In the genomic region with DNA sequence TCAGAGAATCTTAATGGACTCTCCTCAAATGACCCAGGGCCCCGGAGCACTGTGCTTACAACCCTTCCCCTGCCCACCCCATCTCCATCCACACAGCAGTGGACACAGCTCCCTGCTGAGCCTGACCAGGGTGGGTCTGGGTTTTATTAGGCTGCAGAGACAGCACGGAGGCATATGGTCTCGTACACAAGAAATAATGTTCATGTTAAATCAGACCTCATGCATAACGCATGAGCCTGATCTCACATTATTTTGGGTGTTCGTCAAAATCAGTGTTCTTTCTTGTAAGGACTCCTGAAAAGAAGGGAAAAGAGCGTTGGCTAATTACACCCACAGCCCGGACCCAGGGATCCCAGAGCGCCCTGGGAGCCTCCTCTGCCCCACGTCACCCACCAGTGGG, we compare ENCODE assay signal across 24 mouse cellular contexts. TPM values are rescaled to one million over a fixed set of nuclear protein-coding genes. Genes with fewer than 3 reads are reported as not detected.
A peak's percentile ranks its signal among the peaks of the same experiment; 100 is the strongest.
DNase-seq lines count a peak whose midpoint lies in the region; ATAC-seq and TF ChIP-seq lines count a peak whose summit lies in the region.
"Had no signal": no experiment of that assay in that cellular context is flagged by ENCODE, and none has a peak within 500 bp of the region (broad histone marks: within the 10 kb centered on the region; RNA-seq: fewer than 3 reads in every experiment).

No protein-coding gene starts in this region.

- H3K27me3 ChIP-seq in forebrain, embryonic 12.5 days = peaks cover 95% of the 10 kb centered on the region
- H3K27me3 ChIP-seq in forebrain, embryonic 11.5 days (ENCODE audit: control insufficient read depth, insufficient read depth, low read length) = peaks cover 52% of the 10 kb centered on the region
- H3K27me3 ChIP-seq in neural tube, embryonic 11.5 days (ENCODE audit: control insufficient read depth, insufficient read depth, low read length) = peaks cover 55% of the 10 kb centered on the region
- peaks cover 15% of the 10 kb centered on the region for H3K27me3 ChIP-seq in midbrain, embryonic 14.5 days (ENCODE audit: control insufficient read depth, insufficient read depth, low read length)
- peaks cover 86% of the 10 kb centered on the region for H3K27me3 ChIP-seq in neural tube, embryonic 15.5 days (replicated peaks)
- H3K27me3 ChIP-seq in kidney, adult 2 months (replicated peaks; ENCODE audit: control insufficient read depth, insufficient read depth, low read length) = peaks cover 4% of the 10 kb centered on the region

- no peak overlapping the region for H3K9ac ChIP-seq in forebrain, embryonic 12.5 days
- H3K9ac ChIP-seq in forebrain, embryonic 11.5 days (ENCODE audit: low read length) = no peak overlapping the region
- H3K9ac ChIP-seq in neural tube, embryonic 11.5 days (ENCODE audit: low read length) = no peak overlapping the region
- no peak overlapping the region for H3K9ac ChIP-seq in midbrain, embryonic 14.5 days (replicated peaks; ENCODE audit: low read length)
- no peak overlapping the region for H3K9ac ChIP-seq in neural tube, embryonic 15.5 days (replicated peaks)
- H3K9ac ChIP-seq: embryonic facial prominence, embryonic 12.5 days; liver, embryonic 13.5 days; lung, embryonic 14.5 days had no signal

- no peak for DNase-seq in forebrain, embryonic 11.5 days (ENCODE audit: low spot score)
- peak; percentile 24 for DNase-seq in neural tube, embryonic 11.5 days (ENCODE audit: low spot score)
- no peak for DNase-seq in neural tube, embryonic 10.5 days (ENCODE audit: extremely low spot score, low spot score)
- DNase-seq in midbrain, embryonic 14.5 days = no peak
- no peak for DNase-seq in kidney, adult 2 months
- DNase-seq in kidney, postnatal 36 days = no peak
- DNase-seq: adrenal gland, postnatal 10 days; cerebellum, adult 9-11 months; heart, adult 11 months; kidney, postnatal 25 days; liver, embryonic 13.5 days; lung, embryonic 14.5 days; right cerebral cortex, postnatal 25 days; spleen, adult 18-20 months had no signal

- H3K36me3 ChIP-seq in forebrain, embryonic 12.5 days (replicated peaks) = no peaks in the 10 kb centered on the region
- no peaks in the 10 kb centered on the region for H3K36me3 ChIP-seq in forebrain, embryonic 11.5 days (ENCODE audit: control insufficient read depth, insufficient read depth, low read length)
- H3K36me3 ChIP-seq in neural tube, embryonic 11.5 days (ENCODE audit: control insufficient read depth, insufficient read depth, low read length) = no peaks in the 10 kb centered on the region
- no peaks in the 10 kb centered on the region for H3K36me3 ChIP-seq in midbrain, embryonic 14.5 days (ENCODE audit: control insufficient read depth, insufficient read depth, low read length)
- no peaks in the 10 kb centered on the region for H3K36me3 ChIP-seq in neural tube, embryonic 15.5 days
- no peaks in the 10 kb centered on the region for H3K36me3 ChIP-seq in kidney, adult 2 months (ENCODE audit: control insufficient read depth, insufficient read depth, low read length)
- H3K36me3 ChIP-seq: embryonic facial prominence, embryonic 12.5 days; liver, embryonic 13.5 days had no signal

- WGBS in forebrain, embryonic 12.5 days = 44% methylated on average over 9 of the region's 9 CpGs
- WGBS in forebrain, embryonic 11.5 days = 56% methylated on average over 9 of the region's 9 CpGs
- WGBS in neural tube, embryonic 11.5 days = 51% methylated on average over 9 of the region's 9 CpGs
- WGBS in midbrain, embryonic 14.5 days = 45% methylated on average over 9 of the region's 9 CpGs
- 34% methylated on average over 9 of the region's 9 CpGs for WGBS in neural tube, embryonic 15.5 days
- WGBS in kidney, adult 2 months = 65% methylated on average over 9 of the region's 9 CpGs

- no peak for TF ChIP-seq CTCF in kidney, adult 2 months (conservative IDR thresholded peaks at IDR 0.05; ENCODE audit: insufficient read depth, insufficient read length, low read depth, low read length)

- H3K27ac ChIP-seq in forebrain, embryonic 12.5 days = no peak overlapping the region
- no peak overlapping the region for H3K27ac ChIP-seq in forebrain, embryonic 11.5 days (ENCODE audit: low read depth, low read length)
- no peak overlapping the region for H3K27ac ChIP-seq in neural tube, embryonic 11.5 days (ENCODE audit: low read depth, low read length)
- no peak overlapping the region for H3K27ac ChIP-seq in midbrain, embryonic 14.5 days (replicated peaks; ENCODE audit: low read depth, low read length)
- H3K27ac ChIP-seq in neural tube, embryonic 15.5 days (replicated peaks) = no peak overlapping the region
- H3K27ac ChIP-seq in kidney, adult 2 months (ENCODE audit: insufficient read depth, low read depth, low read length) = no peak overlapping the region
- H3K27ac ChIP-seq: embryonic facial prominence, embryonic 12.5 days; hindbrain, postnatal 0 days; liver, embryonic 13.5 days had no signal

- H3K4me3 ChIP-seq in forebrain, embryonic 12.5 days (replicated peaks) = no peak overlapping the region
- H3K4me3 ChIP-seq in forebrain, embryonic 11.5 days (ENCODE audit: low read depth, low read length) = no peak overlapping the region
- no peak overlapping the region for H3K4me3 ChIP-seq in neural tube, embryonic 11.5 days (ENCODE audit: low read depth, low read length)
- H3K4me3 ChIP-seq in midbrain, embryonic 14.5 days (replicated peaks; ENCODE audit: low read depth, low read length) = no peak overlapping the region
- H3K4me3 ChIP-seq in neural tube, embryonic 15.5 days (replicated peaks) = no peak overlapping the region
- no peak overlapping the region for H3K4me3 ChIP-seq in kidney, adult 2 months (ENCODE audit: insufficient read depth, low read depth, low read length)
- H3K4me3 ChIP-seq: embryonic facial prominence, embryonic 12.5 days; liver, embryonic 13.5 days had no signal

- peak overlapping the region; percentile 15; the same call in 1 of the 2 replicates for H3K4me2 ChIP-seq in forebrain, embryonic 12.5 days
- H3K4me2 ChIP-seq in forebrain, embryonic 11.5 days (ENCODE audit: low read depth, low read length, severe bottlenecking) = no peak overlapping the region
- H3K4me2 ChIP-seq in neural tube, embryonic 11.5 days (ENCODE audit: low read depth) = 0 out of 2 replicates have a peak overlapping the region, but pooled peaks have one; percentile 12
- H3K4me2 ChIP-seq in midbrain, embryonic 14.5 days (ENCODE audit: low read length) = peak overlapping the region; percentile 1; the same call in 1 of the 2 replicates
- H3K4me2 ChIP-seq in neural tube, embryonic 15.5 days = peak overlapping the region; percentile 31
- H3K4me2 ChIP-seq: embryonic facial prominence, embryonic 12.5 days; heart, embryonic 11.5 days; liver, embryonic 13.5 days; lung, embryonic 14.5 days had no signal

- no peak for ATAC-seq in forebrain, embryonic 12.5 days (ENCODE audit: low FRiP score)
- no peak for ATAC-seq in forebrain, embryonic 11.5 days (replicated peaks; ENCODE audit: low FRiP score)
- ATAC-seq in neural tube, embryonic 11.5 days (ENCODE audit: insufficient read depth, low FRiP score, low TSS enrichment) = no peak
- ATAC-seq in midbrain, embryonic 14.5 days (ENCODE audit: low FRiP score, low TSS enrichment) = no peak
- ATAC-seq in neural tube, embryonic 15.5 days (ENCODE audit: low FRiP score) = no peak
- ATAC-seq: hindbrain, postnatal 0 days; intestine, embryonic 16.5 days had no signal

- H3K4me1 ChIP-seq in forebrain, embryonic 12.5 days = peaks cover 62% of the 10 kb centered on the region
- peaks cover 19% of the 10 kb centered on the region for H3K4me1 ChIP-seq in forebrain, embryonic 11.5 days (replicated peaks; ENCODE audit: control insufficient read depth, insufficient read depth, low read length)
- H3K4me1 ChIP-seq in neural tube, embryonic 11.5 days (ENCODE audit: control insufficient read depth, insufficient read depth, low read length) = peaks cover 26% of the 10 kb centered on the region
- H3K4me1 ChIP-seq in midbrain, embryonic 14.5 days (ENCODE audit: control insufficient read depth, insufficient read depth, low read length) = peaks cover 22% of the 10 kb centered on the region
- H3K4me1 ChIP-seq in neural tube, embryonic 15.5 days = peaks cover 29% of the 10 kb centered on the region
- H3K4me1 ChIP-seq in kidney, adult 2 months (ENCODE audit: control insufficient read depth, insufficient read depth, low read length) = no peaks in the 10 kb centered on the region

- no peaks in the 10 kb centered on the region for H3K9me3 ChIP-seq in forebrain, embryonic 12.5 days
- no peaks in the 10 kb centered on the region for H3K9me3 ChIP-seq in forebrain, embryonic 11.5 days (ENCODE audit: control insufficient read depth, low read length)
- no peaks in the 10 kb centered on the region for H3K9me3 ChIP-seq in neural tube, embryonic 11.5 days (ENCODE audit: control insufficient read depth, low read length)
- no peaks in the 10 kb centered on the region for H3K9me3 ChIP-seq in midbrain, embryonic 14.5 days (ENCODE audit: control insufficient read depth, low read length)
- no peaks in the 10 kb centered on the region for H3K9me3 ChIP-seq in neural tube, embryonic 15.5 days (replicated peaks)
- H3K9me3 ChIP-seq: embryonic facial prominence, embryonic 12.5 days; liver, embryonic 13.5 days had no signal

- TF ChIP-seq POLR2A in kidney, adult 2 months (IDR thresholded peaks at IDR 0.05; ENCODE audit: low read depth, low read length) = no peak

RNA-seq across cellular contexts. Expression of a gene that starts 7.6 kb away (rescaled TPM):
- polyA plus RNA-seq in forebrain, embryonic 12.5 days (2016; fragmentation: Nextera tagmentation; extraction: Ambion mirVana) = 16.0 and 21.6 TPM in 2 replicates
- 8.6 and 11.7 TPM in 2 replicates for polyA plus RNA-seq in forebrain, embryonic 11.5 days (2014; fragmentation: Nextera tagmentation; extraction: Ambion mirVana)
- 17.0 and 17.1 TPM in 2 replicates for polyA plus RNA-seq in neural tube, embryonic 11.5 days (2014; fragmentation: Nextera tagmentation; extraction: Ambion mirVana)
- 21.7 and 22.6 TPM in 2 replicates for polyA plus RNA-seq in midbrain, embryonic 14.5 days (2014; fragmentation: Nextera tagmentation; extraction: Ambion mirVana)
- polyA plus RNA-seq in neural tube, embryonic 15.5 days (2015; fragmentation: Nextera tagmentation; extraction: Ambion mirVana) = 4.7 and 6.8 TPM in 2 replicates
- 0.02 and 0.04 TPM in 2 replicates for polyA plus RNA-seq in kidney, adult 2 months (2012; rRNA removed)
- polyA plus RNA-seq: liver, embryonic 13.5 days had no signal

RNA-seq across cellular contexts. Expression of a gene that starts 29.2 kb away (rescaled TPM):
- 63.8 and 64.0 TPM in 2 replicates for polyA plus RNA-seq in forebrain, embryonic 12.5 days (2016; fragmentation: Nextera tagmentation; extraction: Ambion mirVana)
- polyA plus RNA-seq in forebrain, embryonic 11.5 days (2014; fragmentation: Nextera tagmentation; extraction: Ambion mirVana) = 55.3 and 63.2 TPM in 2 replicates
- polyA plus RNA-seq in neural tube, embryonic 11.5 days (2014; fragmentation: Nextera tagmentation; extraction: Ambion mirVana) = 54.0 and 56.7 TPM in 2 replicates
- 37.6 and 38.2 TPM in 2 replicates for polyA plus RNA-seq in midbrain, embryonic 14.5 days (2014; fragmentation: Nextera tagmentation; extraction: Ambion mirVana)
- 41.4 and 47.8 TPM in 2 replicates for polyA plus RNA-seq in neural tube, embryonic 15.5 days (2015; fragmentation: Nextera tagmentation; extraction: Ambion mirVana)
- polyA plus RNA-seq in kidney, adult 2 months (2012; rRNA removed) = 6.4 and 7.9 TPM in 2 replicates

RNA-seq across cellular contexts. Expression of a gene that starts 36.3 kb away (rescaled TPM):
- polyA plus RNA-seq in forebrain, embryonic 12.5 days (2016; fragmentation: Nextera tagmentation; extraction: Ambion mirVana) = 2.2 TPM in 2 replicates
- polyA plus RNA-seq in forebrain, embryonic 11.5 days (2014; fragmentation: Nextera tagmentation; extraction: Ambion mirVana) = 5.5 and 6.4 TPM in 2 replicates
- 6.2 and 6.5 TPM in 2 replicates for polyA plus RNA-seq in neural tube, embryonic 11.5 days (2014; fragmentation: Nextera tagmentation; extraction: Ambion mirVana)
- 0.73 and 1.8 TPM in 2 replicates for polyA plus RNA-seq in midbrain, embryonic 14.5 days (2014; fragmentation: Nextera tagmentation; extraction: Ambion mirVana)
- polyA plus RNA-seq in neural tube, embryonic 15.5 days (2015; fragmentation: Nextera tagmentation; extraction: Ambion mirVana) = 1.8 and 3.3 TPM in 2 replicates
- 8.5 and 10.8 TPM in 2 replicates for polyA plus RNA-seq in kidney, adult 2 months (2012; rRNA removed)

RNA-seq across cellular contexts. Expression of a gene that starts 50.4 kb away (rescaled TPM):
- 203 and 204 TPM in 2 replicates for polyA plus RNA-seq in forebrain, embryonic 12.5 days (2016; fragmentation: Nextera tagmentation; extraction: Ambion mirVana)
- polyA plus RNA-seq in forebrain, embryonic 11.5 days (2014; fragmentation: Nextera tagmentation; extraction: Ambion mirVana) = 218 and 220 TPM in 2 replicates
- 196 TPM in 2 replicates for polyA plus RNA-seq in neural tube, embryonic 11.5 days (2014; fragmentation: Nextera tagmentation; extraction: Ambion mirVana)
- 94.9 and 116 TPM in 2 replicates for polyA plus RNA-seq in midbrain, embryonic 14.5 days (2014; fragmentation: Nextera tagmentation; extraction: Ambion mirVana)
- polyA plus RNA-seq in neural tube, embryonic 15.5 days (2015; fragmentation: Nextera tagmentation; extraction: Ambion mirVana) = 88.4 and 105 TPM in 2 replicates
- polyA plus RNA-seq in kidney, adult 2 months (2012; rRNA removed) = 11.1 and 14.5 TPM in 2 replicates

RNA-seq across cellular contexts. Expression of a gene that starts 53.6 kb away (rescaled TPM):
- 0.47 and 0.74 TPM in 2 replicates for polyA plus RNA-seq in forebrain, embryonic 12.5 days (2016; fragmentation: Nextera tagmentation; extraction: Ambion mirVana)
- polyA plus RNA-seq in forebrain, embryonic 11.5 days (2014; fragmentation: Nextera tagmentation; extraction: Ambion mirVana) = 0.67 TPM in 1 of 2 replicates, not detected in the other
- polyA plus RNA-seq in neural tube, embryonic 11.5 days (2014; fragmentation: Nextera tagmentation; extraction: Ambion mirVana) = 0.54 and 0.57 TPM in 2 replicates
- polyA plus RNA-seq in midbrain, embryonic 14.5 days (2014; fragmentation: Nextera tagmentation; extraction: Ambion mirVana) = 0.61 and 0.84 TPM in 2 replicates
- polyA plus RNA-seq in neural tube, embryonic 15.5 days (2015; fragmentation: Nextera tagmentation; extraction: Ambion mirVana) = 0.28 and 0.42 TPM in 2 replicates
- not detected in 2 replicates for polyA plus RNA-seq in kidney, adult 2 months (2012; rRNA removed)
- polyA plus RNA-seq: embryonic facial prominence, embryonic 12.5 days; heart, embryonic 11.5 days; heart, postnatal 0 days; intestine, embryonic 16.5 days; kidney, embryonic 14.5 days; limb, embryonic 14.5 days; liver, embryonic 13.5 days; lung, embryonic 14.5 days; thymus, postnatal 0 days had no signal
